Mouse (Mus musculus): Measurements from ENCODE around the gene Rpap3.

Gene Rpap3

DNA sequence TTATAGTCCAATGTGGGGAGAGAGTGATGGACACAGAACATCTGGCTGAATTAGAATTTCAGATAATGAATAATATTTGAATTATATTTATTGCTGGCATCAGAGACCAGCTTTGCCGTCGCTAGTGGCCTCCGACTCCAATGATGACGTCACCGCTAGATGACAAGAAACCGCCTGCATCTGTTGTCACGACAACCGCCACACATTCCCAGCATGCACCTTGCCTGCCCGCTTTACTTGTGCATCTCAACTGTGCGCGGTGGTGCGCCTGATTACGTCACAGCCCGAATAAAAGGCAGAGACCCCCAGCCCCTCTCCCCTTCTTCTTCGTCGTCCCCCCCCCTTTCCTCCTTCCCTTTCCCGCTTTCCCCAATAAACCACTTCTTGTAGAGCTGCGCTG lies 57.4 kb downstream of the Rpap3 start:
- in situ Hi-C loops (cut with MboI), result no loop called here

DNA sequence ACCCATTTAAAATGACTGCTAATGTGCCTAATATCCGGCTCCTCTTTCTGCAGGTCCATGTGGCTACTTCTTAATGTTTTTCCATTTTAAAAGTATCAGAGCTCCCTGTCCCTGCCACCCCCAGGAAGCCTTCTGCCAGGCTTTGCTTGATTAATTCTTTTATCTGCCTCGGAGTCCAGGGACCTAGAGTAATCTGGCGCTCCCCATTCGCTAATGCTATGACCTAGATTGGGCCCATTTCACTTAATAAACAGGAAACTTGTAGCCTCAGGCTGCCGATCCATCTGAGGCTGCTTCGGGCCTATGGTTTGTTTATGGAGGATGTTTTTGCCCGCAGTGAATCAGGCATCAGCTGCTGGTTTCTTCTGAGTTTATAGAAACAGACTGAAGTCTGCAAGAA lies 59.2 kb downstream of the Rpap3 start:
- in situ Hi-C loops (cut with MboI), result no loop called here

DNA sequence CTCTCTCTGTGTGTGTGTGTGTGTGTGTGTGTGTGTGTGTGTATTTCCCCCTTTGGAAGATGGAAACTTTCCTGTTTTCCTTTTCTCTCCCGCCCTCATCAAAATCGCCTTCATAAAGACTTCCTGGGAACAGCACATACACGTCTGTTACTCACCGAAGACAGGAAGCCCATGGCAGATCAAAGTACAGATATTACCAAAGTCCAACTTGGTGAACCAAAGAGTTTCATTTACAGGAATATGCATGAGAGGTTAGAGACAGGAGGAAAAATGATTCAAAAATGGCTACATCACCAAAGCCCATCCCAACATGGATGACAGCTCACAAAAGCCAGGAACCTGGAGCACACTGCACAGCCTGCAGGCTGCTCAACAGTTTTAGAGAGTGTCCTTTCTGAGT lies 61.6 kb downstream of the Rpap3 start:
- in situ Hi-C loops (cut with MboI), result no loop called here

Data from mature B cell (primary cell).